Comparison of ENCODE assay signal across 8 mouse cellular contexts in the genomic region with DNA sequence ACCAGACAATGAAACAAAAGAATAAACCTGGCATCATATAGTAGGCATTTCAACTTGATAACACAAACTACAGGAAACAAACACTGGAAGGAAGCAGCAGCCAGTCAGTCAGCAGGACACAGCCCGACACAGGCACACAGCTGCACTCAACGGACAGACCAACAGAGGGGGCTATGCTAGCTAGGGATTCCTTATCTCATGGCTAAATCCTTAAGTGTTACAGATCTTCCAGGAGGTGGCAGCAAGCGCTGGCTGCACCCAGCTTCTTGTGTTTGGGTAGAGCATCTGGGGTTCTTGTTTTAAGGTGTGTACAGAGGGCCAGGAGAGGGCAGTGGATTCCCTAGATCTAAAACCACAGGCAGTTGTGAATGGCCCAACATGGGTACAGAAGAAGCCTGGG. TPM values are rescaled to one million over a fixed set of nuclear protein-coding genes. Genes with fewer than 3 reads are reported as not detected.
DNase-seq lines count a peak whose midpoint lies in the region; ATAC-seq lines count a peak whose summit lies in the region.

No protein-coding gene starts in this region.

- H3K36me3 ChIP-seq in forebrain, embryonic 15.5 days = peaks cover 84% of the 10 kb centered on the region
- peaks cover 96% of the 10 kb centered on the region for H3K36me3 ChIP-seq in hindbrain, embryonic 14.5 days (replicated peaks; ENCODE audit: control insufficient read depth, insufficient read depth)
- H3K36me3 ChIP-seq in stomach, embryonic 16.5 days (ENCODE audit: control insufficient read depth, insufficient read depth, low read length) = peaks cover 17% of the 10 kb centered on the region; the same call in 1 of the 2 replicates

- peak; percentile 44 for DNase-seq in ovary, adult 18-20 months (ENCODE audit: low spot score)
- no peak for DNase-seq in ovary, postnatal 10 days (ENCODE audit: low spot score)
- DNase-seq in c-Kit-positive CD71-positive TER-119-positive erythroid progenitor cells, embryonic 14.5 days (ENCODE audit: low spot score) = peak; percentile 52
- peak; percentile 77 for DNase-seq in hindbrain, embryonic 14.5 days (ENCODE audit: low spot score)
- peak; percentile 66 to 76 for DNase-seq in layer of hippocampus, postnatal 14 days (ENCODE audit: low spot score in 2 of 2)
- DNase-seq in lung, postnatal 4 days = peak; percentile 84 to 85

- no peaks in the 10 kb centered on the region for H3K27me3 ChIP-seq in forebrain, embryonic 15.5 days
- no peaks in the 10 kb centered on the region for H3K27me3 ChIP-seq in hindbrain, embryonic 14.5 days (ENCODE audit: control insufficient read depth, insufficient read depth, low read length)
- H3K27me3 ChIP-seq in stomach, embryonic 16.5 days (ENCODE audit: control insufficient read depth, insufficient read depth, low read length) = no peaks in the 10 kb centered on the region

- no peaks in the 10 kb centered on the region for H3K4me1 ChIP-seq in forebrain, embryonic 15.5 days
- H3K4me1 ChIP-seq in hindbrain, embryonic 14.5 days (replicated peaks; ENCODE audit: control insufficient read depth, insufficient read depth, low read length) = no peaks in the 10 kb centered on the region
- H3K4me1 ChIP-seq in stomach, embryonic 16.5 days (ENCODE audit: control insufficient read depth, insufficient read depth, low read length) = no peaks in the 10 kb centered on the region

- no peak overlapping the region for H3K4me2 ChIP-seq in forebrain, embryonic 15.5 days (replicated peaks)
- H3K4me2 ChIP-seq in hindbrain, embryonic 14.5 days (replicated peaks) = no peak overlapping the region
- H3K4me2 ChIP-seq in stomach, embryonic 16.5 days (ENCODE audit: low read depth, low read length) = no peak overlapping the region

- no peak overlapping the region for H3K27ac ChIP-seq in forebrain, embryonic 15.5 days (replicated peaks)
- H3K27ac ChIP-seq in hindbrain, embryonic 14.5 days = no peak overlapping the region
- no peak overlapping the region for H3K27ac ChIP-seq in stomach, embryonic 16.5 days (ENCODE audit: low read length)

- no peak overlapping the region for H3K9ac ChIP-seq in forebrain, embryonic 15.5 days (replicated peaks)
- H3K9ac ChIP-seq in hindbrain, embryonic 14.5 days = no peak overlapping the region
- no peak overlapping the region for H3K9ac ChIP-seq in stomach, embryonic 16.5 days (ENCODE audit: low read length)

- 29% methylated on average over 3 of the region's 3 CpGs for WGBS in forebrain, embryonic 15.5 days
- 25% methylated on average over 3 of the region's 3 CpGs for WGBS in hindbrain, embryonic 14.5 days
- WGBS in stomach, embryonic 16.5 days = 31% methylated on average over 3 of the region's 3 CpGs

- no peaks in the 10 kb centered on the region for H3K9me3 ChIP-seq in forebrain, embryonic 15.5 days
- H3K9me3 ChIP-seq in hindbrain, embryonic 14.5 days (ENCODE audit: control insufficient read depth, low read length) = no peaks in the 10 kb centered on the region
- H3K9me3 ChIP-seq in stomach, embryonic 16.5 days (replicated peaks; ENCODE audit: control insufficient read depth, low read length) = no peaks in the 10 kb centered on the region

- ATAC-seq in forebrain, embryonic 15.5 days (replicated peaks) = 0 out of 2 replicates have a peak, but pooled peaks have one; percentile 29
- no peak for ATAC-seq in hindbrain, embryonic 14.5 days (ENCODE audit: low FRiP score)
- ATAC-seq in stomach, embryonic 16.5 days (ENCODE audit: insufficient read depth, low FRiP score) = peak; percentile 15; the same call in 1 of the 2 replicates

- no peak overlapping the region for H3K4me3 ChIP-seq in forebrain, embryonic 15.5 days
- H3K4me3 ChIP-seq in hindbrain, embryonic 14.5 days (replicated peaks; ENCODE audit: low read length) = no peak overlapping the region
- no peak overlapping the region for H3K4me3 ChIP-seq in stomach, embryonic 16.5 days (replicated peaks; ENCODE audit: low read length)

RNA-seq across cellular contexts. Expression of gene Map1lc3b, which starts 12.7 kb away (rescaled TPM):
- polyA plus RNA-seq in forebrain, embryonic 15.5 days (2015; fragmentation: Nextera tagmentation; extraction: Ambion mirVana) = 394 and 395 TPM in 2 replicates
- polyA plus RNA-seq in hindbrain, embryonic 14.5 days (2014; fragmentation: Nextera tagmentation; extraction: Ambion mirVana) = 389 and 391 TPM in 2 replicates
- 100 to 1,000 TPM; 172 to 184 TPM for total RNA-seq in layer of hippocampus, postnatal 14 days (2021)
- 179 and 207 TPM in 2 replicates for polyA plus RNA-seq in stomach, embryonic 16.5 days (2015; fragmentation: Nextera tagmentation; extraction: Ambion mirVana)

RNA-seq across cellular contexts. Expression of gene Fbxo31, which starts 24.3 kb away (rescaled TPM):
- 31.0 and 32.4 TPM in 2 replicates for polyA plus RNA-seq in forebrain, embryonic 15.5 days (2015; fragmentation: Nextera tagmentation; extraction: Ambion mirVana)
- 36.2 and 38.1 TPM in 2 replicates for polyA plus RNA-seq in hindbrain, embryonic 14.5 days (2014; fragmentation: Nextera tagmentation; extraction: Ambion mirVana)
- 10 to 100 TPM; 81.3 to 98.2 TPM for total RNA-seq in layer of hippocampus, postnatal 14 days (2021)
- 11.4 and 14.0 TPM in 2 replicates for polyA plus RNA-seq in stomach, embryonic 16.5 days (2015; fragmentation: Nextera tagmentation; extraction: Ambion mirVana)

RNA-seq across cellular contexts. Expression of gene Zcchc14, which starts 49.8 kb away (rescaled TPM):
- polyA plus RNA-seq in forebrain, embryonic 15.5 days (2015; fragmentation: Nextera tagmentation; extraction: Ambion mirVana) = 36.7 and 39.2 TPM in 2 replicates
- polyA plus RNA-seq in hindbrain, embryonic 14.5 days (2014; fragmentation: Nextera tagmentation; extraction: Ambion mirVana) = 33.5 and 35.6 TPM in 2 replicates
- total RNA-seq in layer of hippocampus, postnatal 14 days (2021) = 10 to 100 TPM; 78.1 to 83.0 TPM
- polyA plus RNA-seq in stomach, embryonic 16.5 days (2015; fragmentation: Nextera tagmentation; extraction: Ambion mirVana) = 13.2 and 13.3 TPM in 2 replicates

RNA-seq across cellular contexts. Expression of gene 1700018B08Rik, which starts 58.7 kb away (rescaled TPM):
- not detected in 2 replicates for polyA plus RNA-seq in forebrain, embryonic 15.5 days (2015; fragmentation: Nextera tagmentation; extraction: Ambion mirVana)
- polyA plus RNA-seq in hindbrain, embryonic 14.5 days (2014; fragmentation: Nextera tagmentation; extraction: Ambion mirVana) = not detected in 2 replicates
- total RNA-seq in layer of hippocampus, postnatal 14 days (2021) = not detected
- not detected in 2 replicates for polyA plus RNA-seq in stomach, embryonic 16.5 days (2015; fragmentation: Nextera tagmentation; extraction: Ambion mirVana)
